Mouse (Mus musculus) MN1 (cell line): ENCODE measurements at regions not wholly inside any gene's neighbourhood (a gene's known extent, or its start where the extent isn't known, plus 50 kb on each side); places are given as distances from the start of the nearest gene placed in this dataset.

Experiments
- DNase-seq: peaks from one replicate; pipeline ENCODE4 v3.0.0-alpha.2; 2016; ENCODE audit warnings: low spot score

- no peak for DNase-seq
Observed at GRCm38 (mm10) chr13:106738011-106738410, 198.7 kb downstream of the Ipo11 start.

- DNase-seq = no peak
Observed at GRCm38 (mm10) chr13:106734323-106734722, 202.4 kb downstream of the Ipo11 start.

GRCm38 (mm10) chr13:106732906-106733305 is 203.9 kb downstream of the Ipo11 start:
- DNase-seq = no peak

- DNase-seq = no peak
Observed at GRCm38 (mm10) chr13:106723315-106723714, 213.4 kb downstream of the Ipo11 start.

GRCm38 (mm10) chr13:106721167-106721566 is 215.6 kb downstream of the Ipo11 start:
- DNase-seq = no peak

GRCm38 (mm10) chr13:106715771-106716170 is 221.0 kb downstream of the Ipo11 start:
- DNase-seq = no peak

- no peak for DNase-seq
Observed at GRCm38 (mm10) chr13:106715234-106715633, 221.5 kb downstream of the Ipo11 start.

GRCm38 (mm10) chr13:106710580-106710979 is 226.2 kb downstream of the Ipo11 start:
- DNase-seq = no peak

GRCm38 (mm10) chr13:106700376-106700775 is 236.4 kb downstream of the Ipo11 start:
- DNase-seq = no peak

- DNase-seq = no peak
Observed at GRCm38 (mm10) chr13:106699957-106700356, 236.8 kb downstream of the Ipo11 start.

GRCm38 (mm10) chr13:106691787-106692571 is 244.8 kb downstream of the Ipo11 start:
- DNase-seq = peak; percentile 10

GRCm38 (mm10) chr13:106690125-106690524 is 246.6 kb downstream of the Ipo11 start:
- DNase-seq = peak; percentile 14

GRCm38 (mm10) chr13:106689618-106690017 is 247.1 kb downstream of the Ipo11 start:
- peak; percentile 15 for DNase-seq

- DNase-seq = no peak
Observed at GRCm38 (mm10) chr13:106689051-106689450, 247.7 kb downstream of the Ipo11 start.

- no peak for DNase-seq
Observed at GRCm38 (mm10) chr13:106669665-106670064, 267.1 kb downstream of the Ipo11 start.

GRCm38 (mm10) chr13:106662195-106662594 is 274.6 kb downstream of the Ipo11 start:
- DNase-seq = no peak

- DNase-seq = no peak
Observed at GRCm38 (mm10) chr13:106649363-106649762, 287.4 kb downstream of the Ipo11 start.

GRCm38 (mm10) chr13:106643302-106643975 is 293.3 kb downstream of the Ipo11 start:
- DNase-seq = no peak

GRCm38 (mm10) chr13:106638706-106639385 is 297.9 kb downstream of the Ipo11 start:
- no peak for DNase-seq

- DNase-seq = no peak
Observed at GRCm38 (mm10) chr13:106591729-106592128, 345.0 kb downstream of the Ipo11 start.

- DNase-seq = no peak
Observed at GRCm38 (mm10) chr13:106567658-106568359, 368.9 kb downstream of the Ipo11 start.

GRCm38 (mm10) chr13:106562588-106562987 is 374.2 kb downstream of the Ipo11 start:
- DNase-seq = no peak
